Mouse (Mus musculus) heart, postnatal 0 days (tissue): ENCODE measurements around the gene Adgrg3.

Source experiments
- CTCF ChIP-seq: IDR thresholded peaks from 2 replicates; pipeline ENCODE4 v1.5.1; 2016; ENCODE audit warnings: antibody characterized with exemption, control low read depth, low read depth
- EP300 ChIP-seq: IDR thresholded peaks from 2 replicates; pipeline ENCODE4 v1.6.1; 2016; ENCODE audit warnings: antibody characterized with exemption, low read depth

- TF ChIP-seq EP300 (no peak), CTCF (no peak)
Measured at GRCm38 (mm10) chr8:95023201-95023600, 5.7 kb downstream of the Adgrg3 start.
